Mouse (Mus musculus): Measurements from ENCODE around the gene Rbms2. TPM values are rescaled to one million over a fixed set of nuclear protein-coding genes. Genes with fewer than 3 reads are reported as not detected.
A peak's percentile ranks its signal among the peaks of the same experiment; 100 is the strongest.
"Not testable (repeated sequence)": the region's sequence is repeated elsewhere in the genome, so short reads cannot be mapped to it uniquely, and the experiment has no call there.

Rbms2 gene
- polyA plus RNA-seq, 1 experiment from 2014 or later = 43.4 TPM

GRCm38 (mm10) chr10:128171348-128171747 is 8.7 kb downstream of the Rbms2 start:
- H3K4me3 ChIP-seq; H3K27me3 ChIP-seq (replicated peaks); H3K27ac ChIP-seq (ENCODE audit: poor library complexity, severe bottlenecking); H3K9me3 ChIP-seq (replicated peaks); H3K9ac ChIP-seq; ATAC-seq (ENCODE audit: insufficient number of reproducible peaks, low FRiP score); H3K4me2 ChIP-seq; H3K36me3 ChIP-seq: not testable (repeated sequence)
- H3K4me1 ChIP-seq (replicated peaks) = peaks cover 35% of the 10 kb centered on the region
- 92% methylated on average over 10 of the region's 10 CpGs for WGBS

DNA sequence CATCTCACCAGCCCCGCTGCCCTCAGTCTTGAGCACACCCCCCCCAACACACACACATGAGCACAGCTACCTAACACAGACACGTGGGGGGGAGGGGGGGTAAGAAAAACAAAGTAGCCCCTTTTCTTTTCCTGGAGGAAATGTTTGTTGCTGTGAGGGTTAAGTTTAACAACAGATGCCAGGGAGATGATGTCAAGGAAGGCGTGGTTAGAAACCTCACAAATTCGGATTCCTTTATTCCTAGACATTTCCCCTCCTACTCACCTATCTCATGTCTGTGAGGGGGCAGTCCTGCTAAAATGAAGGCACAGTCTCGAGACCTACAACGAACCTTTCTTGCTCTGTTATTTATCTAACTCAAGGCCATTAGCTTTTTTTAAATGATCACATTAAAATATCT is 13.0 kb downstream of the Rbms2 start:
- no peak overlapping the region for H3K4me2 ChIP-seq
- no peak for ATAC-seq (ENCODE audit: insufficient number of reproducible peaks, low FRiP score)
- H3K4me1 ChIP-seq (replicated peaks) = peaks cover 15% of the 10 kb centered on the region
- H3K36me3 ChIP-seq = peaks cover 16% of the 10 kb centered on the region
- peak overlapping the region; percentile 41; the same call in 1 of the 2 replicates for H3K27ac ChIP-seq (ENCODE audit: poor library complexity, severe bottlenecking)
- H3K4me3 ChIP-seq = no peak overlapping the region
- H3K9me3 ChIP-seq (replicated peaks) = no peaks in the 10 kb centered on the region
- no peaks in the 10 kb centered on the region for H3K27me3 ChIP-seq (replicated peaks)
- no peak overlapping the region for H3K9ac ChIP-seq
- WGBS = 25% methylated on average over 6 of the region's 6 CpGs

DNA sequence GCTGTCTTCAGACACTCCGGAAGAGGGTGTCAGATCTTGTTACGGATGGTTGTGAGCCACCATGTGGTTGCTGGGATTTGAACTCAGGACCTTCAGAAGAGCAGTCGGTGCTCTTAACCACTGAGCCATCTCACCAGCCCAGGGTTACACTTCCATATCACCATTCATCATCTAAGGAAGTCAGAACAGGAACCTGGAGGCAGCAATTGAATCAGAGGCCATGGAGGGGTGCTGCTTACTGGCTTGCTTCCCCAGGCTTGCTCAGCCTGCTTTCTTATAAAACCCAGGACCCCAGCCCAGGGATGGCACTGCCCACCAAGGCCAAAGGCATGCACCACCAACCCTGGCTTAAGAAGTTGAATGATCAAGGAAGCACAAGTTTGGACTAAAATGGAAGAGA is 14.4 kb downstream of the Rbms2 start:
- Histone ChIP-seq H3K4me1 (replicated peaks) (peaks cover 15% of the 10 kb centered on the region), H3K36me3 (peaks cover 23% of the 10 kb centered on the region)
- not testable (repeated sequence) for H3K4me3 ChIP-seq; ATAC-seq (ENCODE audit: insufficient number of reproducible peaks, low FRiP score); H3K27me3 ChIP-seq (replicated peaks); H3K27ac ChIP-seq (ENCODE audit: poor library complexity, severe bottlenecking); H3K9ac ChIP-seq; H3K4me2 ChIP-seq; H3K9me3 ChIP-seq (replicated peaks)
- WGBS = 82% methylated on average over 3 of the region's 3 CpGs

- Histone ChIP-seq H3K4me1 (replicated peaks) (peaks cover 34% of the 10 kb centered on the region), H3K9ac (no peak overlapping the region), H3K27me3 (replicated peaks) (no peaks in the 10 kb centered on the region), H3K4me2 (no peak overlapping the region), H3K36me3 (peaks cover 12% of the 10 kb centered on the region), H3K4me3 (no peak overlapping the region), H3K27ac (ENCODE audit: poor library complexity, severe bottlenecking) (no peak overlapping the region), H3K9me3 (replicated peaks) (no peaks in the 10 kb centered on the region)
- WGBS = 64% methylated on average over 3 of the region's 3 CpGs
- ATAC-seq (ENCODE audit: insufficient number of reproducible peaks, low FRiP score) = no peak
Observed at GRCm38 (mm10) chr10:128153978-128154377, 26.1 kb downstream of the Rbms2 start.

GRCm38 (mm10) chr10:128150941-128151340 is 29.2 kb downstream of the Rbms2 start:
- no peak for ATAC-seq (ENCODE audit: insufficient number of reproducible peaks, low FRiP score)
- Histone ChIP-seq H3K27me3 (replicated peaks) (no peaks in the 10 kb centered on the region), H3K4me3 (no peak overlapping the region), H3K36me3 (peaks cover 33% of the 10 kb centered on the region), H3K4me2 (peak overlapping the region; percentile 33), H3K9ac (no peak overlapping the region), H3K4me1 (replicated peaks) (peaks cover 38% of the 10 kb centered on the region), H3K27ac (ENCODE audit: poor library complexity, severe bottlenecking) (peak overlapping the region; percentile 90), H3K9me3 (replicated peaks) (no peaks in the 10 kb centered on the region)
- WGBS = 62% methylated on average over 14 of the region's 14 CpGs

DNA sequence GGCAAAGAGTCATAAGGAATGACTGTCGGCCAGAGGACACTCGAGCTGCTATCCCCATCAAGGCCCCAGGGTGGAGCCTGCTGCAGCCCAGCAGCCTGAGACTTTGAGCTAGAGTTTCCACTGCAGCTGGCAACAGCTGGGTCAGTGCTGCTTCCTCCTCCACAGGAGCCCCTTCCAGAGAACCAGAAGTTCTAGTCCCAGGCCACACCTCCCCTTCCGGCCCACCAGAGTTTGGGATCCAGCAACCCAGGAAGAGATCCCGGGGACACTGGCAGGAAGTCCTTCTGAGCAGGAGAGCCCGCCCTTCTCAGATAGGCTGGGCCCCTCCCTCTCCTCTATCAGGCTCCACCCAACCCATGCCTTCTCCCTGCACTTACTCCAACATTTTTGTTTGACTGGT is 30.5 kb downstream of the Rbms2 start:
- Histone ChIP-seq H3K4me3 (peak overlapping the region; percentile 18), H3K4me2 (peak overlapping the region; percentile 53), H3K9ac (no peak overlapping the region), H3K27me3 (replicated peaks) (no peaks in the 10 kb centered on the region), H3K27ac (ENCODE audit: poor library complexity, severe bottlenecking) (peak overlapping the region; percentile 90), H3K4me1 (replicated peaks) (peaks cover 38% of the 10 kb centered on the region), H3K36me3 (peaks cover 46% of the 10 kb centered on the region), H3K9me3 (replicated peaks) (no peaks in the 10 kb centered on the region)
- ATAC-seq (ENCODE audit: insufficient number of reproducible peaks, low FRiP score) = peak; percentile 96
- WGBS = 3% methylated on average over 5 of the region's 5 CpGs

- H3K9ac ChIP-seq = no peak overlapping the region
- peak overlapping the region; percentile 53; the same call in 1 of the 2 replicates for H3K4me2 ChIP-seq
- ATAC-seq (ENCODE audit: insufficient number of reproducible peaks, low FRiP score) = no peak
- H3K4me3 ChIP-seq = no peak overlapping the region
- H3K27me3 ChIP-seq (replicated peaks) = no peaks in the 10 kb centered on the region
- H3K9me3 ChIP-seq (replicated peaks) = no peaks in the 10 kb centered on the region
- H3K36me3 ChIP-seq = peaks cover 51% of the 10 kb centered on the region
- peaks cover 34% of the 10 kb centered on the region for H3K4me1 ChIP-seq (replicated peaks)
- 75% methylated on average over 5 of the region's 5 CpGs for WGBS
- peak overlapping the region; percentile 90; the same call in 1 of the 2 replicates for H3K27ac ChIP-seq (ENCODE audit: poor library complexity, severe bottlenecking)
Observed at GRCm38 (mm10) chr10:128148789-128149365, 31.2 kb downstream of the Rbms2 start.

DNA sequence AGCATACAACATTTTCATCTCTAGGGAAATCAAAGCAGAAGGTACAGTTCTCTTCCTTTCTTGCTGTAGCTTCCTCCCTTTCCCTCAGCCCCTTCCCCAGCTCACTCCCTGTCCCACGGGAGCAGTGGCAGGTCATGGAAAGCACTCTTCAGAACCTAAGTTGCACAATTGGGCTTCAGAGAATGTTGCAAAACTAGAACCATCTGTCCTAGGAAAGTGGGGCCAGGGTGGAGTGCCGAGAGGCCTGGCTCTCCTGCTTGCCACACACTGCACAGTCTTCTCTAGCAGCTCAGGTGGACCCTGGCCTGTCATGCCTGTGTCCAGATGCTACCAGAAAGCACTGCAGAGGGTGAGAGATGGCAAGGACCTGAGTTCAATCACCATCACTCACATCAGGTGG is 35.1 kb downstream of the Rbms2 start:
- no peak for ATAC-seq (ENCODE audit: insufficient number of reproducible peaks, low FRiP score)
- no peak overlapping the region for H3K4me3 ChIP-seq
- peaks cover 80% of the 10 kb centered on the region for H3K36me3 ChIP-seq
- no peak overlapping the region for H3K9ac ChIP-seq
- peaks cover 13% of the 10 kb centered on the region for H3K4me1 ChIP-seq (replicated peaks)
- 74% methylated on average over 2 of the region's 2 CpGs for WGBS
- no peak overlapping the region for H3K27ac ChIP-seq (ENCODE audit: poor library complexity, severe bottlenecking)
- H3K4me2 ChIP-seq = no peak overlapping the region
- no peaks in the 10 kb centered on the region for H3K9me3 ChIP-seq (replicated peaks)
- no peaks in the 10 kb centered on the region for H3K27me3 ChIP-seq (replicated peaks)

DNA sequence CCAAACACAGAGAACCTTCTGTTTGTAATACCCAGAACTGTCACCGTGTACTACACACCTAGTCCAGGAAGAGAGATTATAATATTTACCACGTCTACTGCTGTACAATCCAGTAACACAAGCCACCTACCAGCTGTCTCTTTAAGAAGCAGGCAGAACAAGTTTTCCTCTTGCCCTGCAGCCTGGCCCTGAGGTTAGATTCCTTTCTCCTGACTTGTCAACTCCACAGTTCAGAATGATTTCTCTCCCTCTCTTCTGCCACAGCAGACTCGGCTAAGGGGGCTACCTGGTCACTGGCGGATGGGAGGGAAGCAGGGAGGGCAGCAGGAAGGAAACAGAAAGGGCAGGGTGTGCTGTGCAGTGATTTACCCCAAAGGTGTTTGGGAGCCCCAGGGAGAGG is 36.4 kb downstream of the Rbms2 start:
- H3K9me3 ChIP-seq (replicated peaks) = no peaks in the 10 kb centered on the region
- H3K36me3 ChIP-seq = peaks cover 86% of the 10 kb centered on the region
- ATAC-seq (ENCODE audit: insufficient number of reproducible peaks, low FRiP score) = no peak
- no peak overlapping the region for H3K4me3 ChIP-seq
- H3K27me3 ChIP-seq (replicated peaks) = no peaks in the 10 kb centered on the region
- H3K27ac ChIP-seq (ENCODE audit: poor library complexity, severe bottlenecking) = no peak overlapping the region
- no peak overlapping the region for H3K4me2 ChIP-seq
- H3K9ac ChIP-seq = no peak overlapping the region
- WGBS = 71% methylated on average over 4 of the region's 4 CpGs
- H3K4me1 ChIP-seq (replicated peaks) = peaks cover under 1% of the 10 kb centered on the region; the same call in 1 of the 2 replicates

DNA sequence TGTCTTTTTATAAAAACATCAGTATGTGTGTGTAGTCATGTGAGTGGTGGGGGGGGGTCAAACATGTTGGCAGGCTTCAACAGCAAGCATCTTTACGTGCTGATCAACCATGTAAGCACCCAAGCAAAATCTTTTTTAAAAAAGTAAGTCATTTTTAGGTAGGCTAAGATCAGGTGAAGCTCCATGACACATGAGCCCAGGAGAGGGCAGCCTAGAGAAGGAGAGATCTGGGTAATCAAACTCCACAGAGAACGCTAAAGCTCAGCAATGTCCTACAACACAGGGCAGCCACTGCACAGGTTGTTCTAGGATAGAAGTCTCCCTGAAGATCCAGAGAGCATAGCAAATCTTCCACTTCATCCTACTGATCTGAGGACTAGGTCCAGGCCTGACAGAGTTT is 37.9 kb downstream of the Rbms2 start:
- H3K9me3 ChIP-seq (replicated peaks) = no peaks in the 10 kb centered on the region
- no peak overlapping the region for H3K4me2 ChIP-seq
- no peak overlapping the region for H3K27ac ChIP-seq (ENCODE audit: poor library complexity, severe bottlenecking)
- H3K27me3 ChIP-seq (replicated peaks) = no peaks in the 10 kb centered on the region
- no peak overlapping the region for H3K9ac ChIP-seq
- 71% methylated on average over 2 of the region's 2 CpGs for WGBS
- no peaks in the 10 kb centered on the region for H3K4me1 ChIP-seq (replicated peaks)
- no peak for ATAC-seq (ENCODE audit: insufficient number of reproducible peaks, low FRiP score)
- H3K36me3 ChIP-seq = peaks cover 90% of the 10 kb centered on the region
- H3K4me3 ChIP-seq = no peak overlapping the region

DNA sequence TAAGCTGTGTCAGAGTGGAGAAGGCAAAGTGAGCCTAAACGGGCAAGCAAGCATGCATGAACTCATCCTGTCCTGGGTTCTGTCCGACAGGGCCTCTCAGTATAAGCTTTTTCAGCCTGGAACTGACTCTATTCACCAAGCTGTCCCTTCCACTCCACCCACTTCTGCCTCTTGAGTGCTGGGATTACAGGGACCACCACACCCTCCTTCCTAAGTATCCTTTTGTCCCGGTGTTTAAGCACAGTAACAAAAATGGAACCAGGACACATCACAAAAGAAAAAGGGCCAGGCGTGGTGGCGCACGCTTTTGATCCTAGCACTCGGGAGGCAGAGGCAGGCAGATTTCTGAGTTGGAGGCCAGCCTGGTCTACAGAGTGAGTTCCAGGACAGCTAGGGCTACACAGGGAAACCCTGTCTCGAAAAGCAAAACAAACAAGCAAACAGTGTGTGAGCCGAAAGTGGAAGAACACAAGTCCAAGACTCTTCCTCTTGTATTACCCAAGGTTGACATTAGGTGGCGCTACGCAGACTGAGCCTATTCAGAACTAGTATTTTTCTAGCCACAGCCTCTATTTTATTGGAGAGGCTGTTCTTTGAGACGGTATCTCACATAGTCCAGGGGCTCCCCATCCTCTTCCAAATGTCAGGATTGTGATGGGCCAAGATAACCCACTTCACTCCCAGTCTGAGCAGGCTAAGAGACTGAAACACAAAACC is 39.7 kb downstream of the Rbms2 start:
- no peaks in the 10 kb centered on the region for H3K4me1 ChIP-seq (replicated peaks)
- no peak overlapping the region for H3K9ac ChIP-seq
- no peak for ATAC-seq (ENCODE audit: insufficient number of reproducible peaks, low FRiP score)
- peaks cover 88% of the 10 kb centered on the region for H3K36me3 ChIP-seq
- WGBS = 70% methylated on average over 12 of the region's 12 CpGs
- no peak overlapping the region for H3K4me3 ChIP-seq
- H3K4me2 ChIP-seq = no peak overlapping the region
- no peaks in the 10 kb centered on the region for H3K9me3 ChIP-seq (replicated peaks)
- H3K27ac ChIP-seq (ENCODE audit: poor library complexity, severe bottlenecking) = no peak overlapping the region
- H3K27me3 ChIP-seq (replicated peaks) = no peaks in the 10 kb centered on the region

All from heart, embryonic 12.5 days (tissue).